Mouse (Mus musculus): ENCODE measurements around the gene Atp13a5. TPM values are rescaled to one million over a fixed set of nuclear protein-coding genes. Genes with fewer than 3 reads are reported as not detected.

Gene Atp13a5
- not detected in 2 replicates for polyA plus RNA-seq (2012)

GRCm38 (mm10) chr16:29378458-29378857, at the start of gene Atp13a5:
Gene Atp13a5 (minus strand): TSS chr16:29378732.
- TF ChIP-seq GATA1 (IDR thresholded peaks at IDR 0.05; ENCODE audit: low read length): no peak

DNA sequence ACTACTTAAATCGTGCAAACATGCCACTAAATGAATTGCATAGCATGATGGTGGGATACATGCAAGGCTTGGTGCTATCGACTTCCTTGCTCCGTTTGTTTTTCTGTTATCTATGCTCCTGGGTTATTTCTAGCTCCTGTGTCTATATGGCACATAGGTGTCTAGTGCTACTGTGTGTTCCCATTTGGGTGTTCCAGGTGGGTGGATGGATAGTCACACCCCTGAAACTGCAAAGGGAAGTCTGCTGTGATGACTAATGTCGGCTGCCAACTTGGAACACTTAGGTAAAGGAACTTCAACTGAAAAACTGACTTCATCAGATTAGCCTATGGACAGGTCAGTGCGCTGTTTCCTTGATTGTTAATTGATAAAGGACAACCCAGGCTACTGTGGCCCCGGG, 36.3 kb upstream of the Atp13a5 start:
- no peak for TF ChIP-seq GATA1 (IDR thresholded peaks at IDR 0.05; ENCODE audit: low read length)

- TF ChIP-seq GATA1 (IDR thresholded peaks at IDR 0.05; ENCODE audit: low read length): no peak
Observed at GRCm38 (mm10) chr16:29407319-29407718, 28.8 kb upstream of the Atp13a5 start.

DNA sequence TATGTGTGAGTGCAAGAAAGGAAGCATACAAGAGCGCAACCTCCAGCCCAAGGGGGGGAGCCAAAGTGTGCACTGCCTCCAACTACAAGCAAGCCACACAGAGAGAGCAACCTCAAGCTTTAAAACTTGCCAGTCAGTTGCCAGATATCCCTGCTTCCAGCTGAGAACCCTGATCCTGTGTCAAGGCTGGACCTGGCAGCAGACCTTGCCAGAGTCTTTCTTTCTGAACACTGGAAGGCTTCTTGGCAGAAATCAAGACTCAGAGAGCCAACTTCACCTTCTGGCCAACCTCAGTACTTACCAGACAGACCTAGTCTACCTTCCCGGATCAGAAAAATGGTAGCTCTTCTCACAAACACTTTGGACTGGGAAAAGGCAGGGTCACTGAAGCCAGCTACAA, 20.5 kb upstream of the Atp13a5 start:
- no peak for TF ChIP-seq GATA1 (IDR thresholded peaks at IDR 0.05; ENCODE audit: low read length)

DNA sequence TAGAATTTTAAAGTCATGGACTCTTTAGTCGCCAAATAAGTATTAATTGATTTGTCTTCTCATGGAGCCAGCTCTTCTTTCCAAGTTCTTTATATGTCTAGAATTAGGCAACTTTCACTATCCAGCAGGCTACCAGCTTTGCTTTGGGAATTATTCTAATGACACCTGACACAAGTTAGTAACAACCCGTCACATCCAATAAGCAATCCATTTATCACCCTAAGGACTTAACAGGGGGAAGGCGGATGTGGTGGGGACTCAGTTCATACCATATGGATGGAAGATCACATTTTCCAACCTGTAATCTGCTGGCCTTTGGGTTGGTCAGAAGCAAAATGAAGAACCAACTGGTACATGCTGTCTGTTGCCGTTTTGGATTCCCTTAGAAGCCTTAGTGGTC, 6.2 kb upstream of the Atp13a5 start:
- no peak for TF ChIP-seq GATA1 (IDR thresholded peaks at IDR 0.05; ENCODE audit: low read length)

- TF ChIP-seq GATA1 (IDR thresholded peaks at IDR 0.05; ENCODE audit: low read length): no peak
Observed at GRCm38 (mm10) chr16:29374636-29375035, 3.9 kb downstream of the Atp13a5 start.

GRCm38 (mm10) chr16:29331351-29332044, 47.0 kb downstream of the Atp13a5 start:
- TF ChIP-seq GATA1 (IDR thresholded peaks at IDR 0.05; ENCODE audit: low read length): no peak

DNA sequence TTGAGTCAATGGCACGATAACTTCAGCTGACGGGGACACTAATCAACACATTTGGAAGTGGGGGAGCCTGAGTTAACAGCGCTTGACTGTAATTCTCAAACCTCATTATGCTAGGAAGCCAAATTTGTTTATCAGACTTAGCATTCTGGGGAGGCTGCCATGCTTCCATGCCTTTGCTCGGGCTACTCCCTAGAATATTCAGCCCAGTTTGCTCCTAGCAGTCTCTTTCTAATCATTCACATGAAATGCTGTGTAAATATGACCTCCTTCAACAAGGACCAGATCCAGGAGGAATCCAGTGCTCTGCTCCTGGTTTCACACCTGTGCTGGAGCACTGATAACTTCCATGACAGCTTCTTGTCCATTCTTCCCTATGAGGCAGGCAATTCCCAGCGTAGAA, 47.6 kb downstream of the Atp13a5 start:
- no peak for TF ChIP-seq GATA1 (IDR thresholded peaks at IDR 0.05; ENCODE audit: low read length)

DNA sequence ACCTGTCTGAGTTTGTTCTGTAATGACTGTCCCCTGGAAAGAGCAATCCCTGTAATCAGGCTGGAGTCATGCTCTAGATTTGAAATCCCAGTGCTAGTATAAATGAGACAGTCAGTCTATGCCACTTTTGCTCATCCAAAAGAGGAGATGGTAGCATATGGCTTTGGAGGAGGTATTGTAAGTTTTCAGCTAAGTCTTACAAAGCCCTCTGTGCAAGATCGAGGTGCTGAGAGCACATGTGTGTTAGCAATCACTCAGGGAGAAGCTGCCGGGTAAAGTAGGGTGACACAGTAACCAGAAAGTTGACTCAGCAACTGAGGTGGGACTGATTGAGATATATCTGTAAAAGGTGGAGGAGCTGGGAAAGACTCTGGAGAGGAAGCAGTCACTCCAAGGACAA, 49.3 kb downstream of the Atp13a5 start:
- TF ChIP-seq GATA1 (IDR thresholded peaks at IDR 0.05; ENCODE audit: low read length): no peak

GRCm38 (mm10) chr16:29327910-29328309, 50.6 kb downstream of the Atp13a5 start:
- TF ChIP-seq GATA1 (IDR thresholded peaks at IDR 0.05; ENCODE audit: low read length): no peak

DNA sequence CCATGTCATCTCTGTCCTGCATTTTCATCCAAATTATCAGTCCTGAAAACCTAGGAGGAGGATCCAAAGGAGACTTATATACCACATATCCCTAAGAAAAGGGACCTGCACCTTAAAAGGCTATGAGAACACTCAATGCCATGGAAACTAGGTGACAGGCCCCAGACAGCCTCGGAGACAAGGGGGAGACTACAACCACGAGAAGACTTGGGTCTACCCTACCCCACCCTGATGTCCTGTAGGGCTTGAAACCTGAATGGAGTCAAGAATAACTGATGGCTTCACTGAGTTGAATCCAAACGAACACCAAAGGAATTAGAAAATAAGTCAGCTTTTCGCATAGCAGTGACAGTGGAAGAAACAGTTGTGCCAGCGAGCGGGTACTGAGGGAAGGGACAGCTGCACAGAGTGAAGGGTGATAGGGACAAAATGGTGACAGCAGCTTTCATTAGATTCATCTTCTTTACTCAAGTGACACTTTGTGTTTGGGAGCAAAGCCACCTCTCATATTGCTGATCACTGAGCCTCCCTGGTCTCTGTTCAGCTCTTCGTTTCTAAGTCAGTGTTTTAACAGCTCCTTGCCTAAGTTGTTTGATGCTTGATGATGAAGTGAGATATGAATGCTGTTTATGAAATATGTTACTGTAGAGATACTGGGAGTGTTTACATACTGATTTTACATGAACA, 53.2 kb downstream of the Atp13a5 start:
- no peak for TF ChIP-seq GATA1 (IDR thresholded peaks at IDR 0.05; ENCODE audit: low read length)

DNA sequence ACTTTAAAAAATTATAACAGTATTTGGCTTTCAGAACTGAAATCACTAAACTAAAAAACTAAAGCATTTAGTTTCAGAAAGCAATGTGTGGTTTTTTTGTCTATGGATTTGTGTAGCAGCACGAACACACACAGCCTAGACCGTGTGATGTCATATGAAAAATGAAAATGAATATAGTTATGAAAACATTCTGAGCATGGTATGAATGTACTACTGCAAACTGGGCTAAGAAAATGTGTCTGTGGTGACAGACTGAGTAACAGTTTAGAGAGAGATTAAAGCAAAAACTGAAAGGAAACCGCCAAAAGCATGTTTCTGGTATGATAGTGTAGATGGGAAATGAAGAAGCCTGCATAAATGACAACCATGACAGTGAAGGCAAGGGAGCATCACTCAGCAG, 57.8 kb downstream of the Atp13a5 start:
- no peak for TF ChIP-seq GATA1 (IDR thresholded peaks at IDR 0.05; ENCODE audit: low read length)

DNA sequence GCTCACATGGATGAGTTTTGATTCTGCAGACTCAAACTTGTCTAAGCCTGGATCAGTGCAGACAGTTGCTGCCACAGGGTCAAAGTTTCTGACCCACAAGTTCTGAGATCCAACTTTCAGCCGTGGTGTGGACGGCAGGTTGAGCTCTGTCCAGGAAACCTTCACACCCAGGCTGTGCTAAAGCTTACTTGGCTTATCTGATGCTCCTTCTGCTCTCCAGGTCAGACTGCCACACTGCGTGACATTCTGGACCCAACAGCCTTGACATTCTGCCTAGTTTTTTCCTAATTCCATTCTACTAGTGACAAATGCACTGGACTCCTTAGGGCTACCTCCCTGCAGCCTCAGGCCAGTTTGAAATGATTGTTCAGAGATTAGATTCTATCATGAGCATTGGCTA, 63.1 kb downstream of the Atp13a5 start:
- TF ChIP-seq GATA1 (IDR thresholded peaks at IDR 0.05; ENCODE audit: low read length): no peak

GRCm38 (mm10) chr16:29314991-29315390, 63.5 kb downstream of the Atp13a5 start:
- TF ChIP-seq GATA1 (IDR thresholded peaks at IDR 0.05; ENCODE audit: low read length): no peak

- TF ChIP-seq GATA1 (IDR thresholded peaks at IDR 0.05; ENCODE audit: low read length): no peak
Observed at GRCm38 (mm10) chr16:29297555-29298021, 80.9 kb downstream of the Atp13a5 start.

DNA sequence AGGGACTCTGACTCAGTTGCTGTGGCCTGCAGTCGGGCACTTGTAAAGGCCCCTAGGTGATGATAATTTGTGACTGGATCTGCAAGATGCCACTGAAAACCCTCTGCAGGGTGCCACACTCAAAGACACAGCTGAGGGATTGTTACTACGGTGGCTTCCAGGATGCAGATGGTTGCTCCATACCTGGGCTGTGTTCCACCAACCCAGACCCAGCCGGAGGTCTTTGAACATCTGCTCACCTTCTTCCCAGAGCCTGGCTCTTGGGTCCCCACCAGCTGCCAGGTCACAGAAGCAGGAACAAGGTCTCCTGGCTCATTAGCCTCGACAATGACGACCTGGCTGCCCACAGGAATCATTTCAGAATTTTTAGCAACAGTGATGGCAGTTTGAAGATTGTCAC, 97.8 kb downstream of the Atp13a5 start:
- TF ChIP-seq GATA1 (IDR thresholded peaks at IDR 0.05; ENCODE audit: low read length): no peak

DNA sequence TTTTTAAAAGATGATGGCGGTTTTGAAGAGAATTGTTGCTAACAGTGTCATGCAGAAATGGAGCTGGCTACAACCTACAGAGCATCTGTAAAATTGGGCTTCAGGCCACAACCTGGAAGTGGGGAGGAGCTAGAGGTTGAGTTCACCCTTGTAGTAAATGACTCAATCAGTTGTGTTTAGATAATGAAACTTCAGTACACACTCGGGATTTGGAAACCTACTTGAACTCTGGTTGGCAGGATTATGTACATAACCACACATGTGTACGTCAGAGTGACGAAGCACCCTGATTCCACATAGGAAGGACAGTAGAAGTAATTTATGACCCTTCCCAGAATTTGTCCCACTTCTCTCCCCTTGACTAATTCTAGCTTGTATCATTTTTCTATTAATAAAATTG, 124.2 kb downstream of the Atp13a5 start:
- no peak for TF ChIP-seq GATA1 (IDR thresholded peaks at IDR 0.05; ENCODE audit: low read length)

Measured in G1E-ER4 (cell line).